Mouse (Mus musculus) spleen, adult 2 months (tissue): ENCODE results near the gene Rdh13.

Source experiments
- CTCF ChIP-seq: fragments of 200-500 bp; IDR thresholded peaks from 2 replicates; pipeline ENCODE4 v1.5.1; 2011; ENCODE audit warnings: mild to moderate bottlenecking, inconsistent platforms; ENCODE audit not compliant: insufficient read depth, insufficient read length, insufficient replicate concordance; ENCODE audit errors: extremely low read depth
- POLR2A ChIP-seq: fragments of 200-500 bp; IDR thresholded peaks from 2 replicates; pipeline ENCODE4 v1.6.1; 2011; ENCODE audit warnings: low read depth, low read length, inconsistent platforms

DNA sequence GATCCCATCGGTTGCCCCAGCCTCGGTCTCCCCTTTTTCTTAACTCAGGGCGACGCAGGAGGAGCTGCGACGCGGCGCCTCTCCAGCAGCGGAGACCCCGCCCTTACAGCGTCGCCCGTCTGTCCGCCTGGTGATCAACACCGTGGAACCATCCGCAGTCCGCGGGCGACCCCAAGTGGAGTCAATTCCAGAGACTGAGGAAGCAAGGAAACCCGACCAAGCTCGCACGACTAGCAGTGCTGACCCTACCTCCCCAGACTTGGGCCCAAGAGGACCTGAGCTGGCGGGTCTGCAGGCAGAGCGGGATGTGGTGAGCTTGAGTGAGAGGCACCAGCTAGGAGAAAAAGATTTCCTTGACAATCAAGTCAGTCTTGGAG, 25.7 kb upstream of the Rdh13 start:
- TF ChIP-seq CTCF (no peak), POLR2A (no peak)
